Mouse (Mus musculus): ENCODE results near the gene Frmd4b.

GRCm38 (mm10) chr6:97295416-97295815, 321.9 kb downstream of the Frmd4b start:
- TF ChIP-seq CTCF (IDR thresholded peaks at IDR 0.05; ENCODE audit: control insufficient read depth, insufficient read depth, low read length): no peak
- no peak for TF ChIP-seq POLR2A (IDR thresholded peaks at IDR 0.05; ENCODE audit: borderline replicate concordance, control insufficient read depth, low read depth, low read length)

All from bone marrow, adult 2 months (tissue).